Mouse (Mus musculus): ENCODE measurements around the gene Enc1. TPM values are rescaled to one million over a fixed set of nuclear protein-coding genes. Genes with fewer than 3 reads are reported as not detected.

Enc1 gene
- total and polyA plus RNA-seq, 3 experiments = 3.7 to 7.0 (median 6.4) TPM

- TF ChIP-seq GABPA (IDR thresholded peaks at IDR 0.05; ENCODE audit: insufficient replicate concordance, low read depth, low read length) (no peak), EP300 (IDR thresholded peaks at IDR 0.05; ENCODE audit: low read length) (peak; percentile 44; the same call in 1 of the 2 replicates)
Observed at GRCm38 (mm10) chr13:97249051-97249461, 8.2 kb downstream of the Enc1 start (continued).

GRCm38 (mm10) chr13:97249507-97250078 lies 8.7 kb downstream of the Enc1 start:
- Histone ChIP-seq H3K9ac (ENCODE audit: insufficient read depth, low read depth) (no peak overlapping the region), H3K27me3 (replicated peaks) (no peaks in the 10 kb centered on the region), H3K4me2 (ENCODE audit: insufficient read depth, low read depth, poor library complexity, severe bottlenecking) (no peak overlapping the region), H3K79me2 (replicated peaks; ENCODE audit: control insufficient read depth, extremely low read depth, insufficient read depth, poor library complexity, severe bottlenecking) (no peaks in the 10 kb centered on the region; the same call in 1 of the 2 replicates), H3K4me1 (ENCODE audit: control insufficient read depth in 1 of 2, insufficient read depth in 2 of 2) (peaks cover 12 to 30% of the 10 kb centered on the region in 2 experiments; a peak in 3 of 4 replicates), H3K9me3 (replicated peaks; ENCODE audit: low read length) (no peaks in the 10 kb centered on the region), H3K27ac (ENCODE audit: insufficient read depth, low read depth) (no peak overlapping the region), H3K36me3 (replicated peaks in 1 of 2; ENCODE audit: control insufficient read depth in 1 of 2, insufficient read depth in 1 of 2, low read length in 1 of 2) (peaks cover 20 to 75% of the 10 kb centered on the region in 2 experiments), H3K4me3 (replicated peaks in 1 of 3; ENCODE audit: low read depth in 2 of 3, low read length in 2 of 3, poor library complexity in 1 of 3) (no peak overlapping the region)
- in situ Hi-C loops (cut with MboI; ENCODE audit: low pct_ligation_motif_present, low pct_unique_long_range_greater_than_20kb, low sequenced_read_pairs) (no loop called here), dilution Hi-C loops (cut with MboI; ENCODE audit: extremely low pct_ligation_motif_present, extremely low pct_unique_long_range_greater_than_20kb, low sequenced_read_pairs) (no loop called here)
- no peak for DNase-seq (ENCODE audit: extremely low read depth)
- TF ChIP-seq JUN (IDR thresholded peaks at IDR 0.05; ENCODE audit: insufficient read depth, low read depth, low read length) (no peak), PAX5 (IDR thresholded peaks at IDR 0.05; ENCODE audit: low read length) (no peak), IRF4 (IDR thresholded peaks at IDR 0.05; ENCODE audit: low read depth, low read length) (no peak), UBTF (IDR thresholded peaks at IDR 0.05; ENCODE audit: low read depth, low read length) (no peak), MYC (IDR thresholded peaks at IDR 0.05; ENCODE audit: low read depth, low read length) (no peak), USF1 (IDR thresholded peaks at IDR 0.05; ENCODE audit: low read depth, low read length) (no peak), USF2 (conservative IDR thresholded peaks at IDR 0.05; ENCODE audit: low read depth, low read length) (no peak)

GRCm38 (mm10) chr13:97250148-97250547 lies 9.2 kb downstream of the Enc1 start:
- Histone ChIP-seq H3K9ac (ENCODE audit: insufficient read depth, low read depth) (no peak overlapping the region), H3K27ac (ENCODE audit: insufficient read depth, low read depth) (no peak overlapping the region), H3K9me3 (replicated peaks; ENCODE audit: low read length) (no peaks in the 10 kb centered on the region), H3K36me3 (replicated peaks in 1 of 2; ENCODE audit: control insufficient read depth in 1 of 2, insufficient read depth in 1 of 2, low read length in 1 of 2) (peaks cover 20 to 70% of the 10 kb centered on the region in 2 experiments), H3K4me3 (replicated peaks in 1 of 3; ENCODE audit: low read depth in 2 of 3, low read length in 2 of 3, poor library complexity in 1 of 3) (no peak overlapping the region), H3K4me2 (ENCODE audit: insufficient read depth, low read depth, poor library complexity, severe bottlenecking) (no peak overlapping the region), H3K27me3 (replicated peaks) (no peaks in the 10 kb centered on the region), H3K4me1 (ENCODE audit: control insufficient read depth in 1 of 2, insufficient read depth in 2 of 2) (peaks cover 12 to 30% of the 10 kb centered on the region in 2 experiments; a peak in 3 of 4 replicates), H3K79me2 (replicated peaks; ENCODE audit: control insufficient read depth, extremely low read depth, insufficient read depth, poor library complexity, severe bottlenecking) (no peaks in the 10 kb centered on the region; the same call in 1 of the 2 replicates)
- in situ Hi-C loops (cut with MboI; ENCODE audit: low pct_ligation_motif_present, low pct_unique_long_range_greater_than_20kb, low sequenced_read_pairs) = no loop called here
- dilution Hi-C loops (cut with MboI; ENCODE audit: extremely low pct_ligation_motif_present, extremely low pct_unique_long_range_greater_than_20kb, low sequenced_read_pairs) = no loop called here
- no peak for DNase-seq (ENCODE audit: extremely low read depth)
- TF ChIP-seq MAFK (IDR thresholded peaks at IDR 0.05; ENCODE audit: insufficient replicate concordance, low read length) (no peak), ZMIZ1 (IDR thresholded peaks at IDR 0.05; ENCODE audit: low read depth, low read length) (no peak), E2F4 (IDR thresholded peaks at IDR 0.05; ENCODE audit: insufficient replicate concordance, low read depth, low read length) (no peak), GABPA (IDR thresholded peaks at IDR 0.05; ENCODE audit: insufficient replicate concordance, low read depth, low read length) (no peak), KAT2A (IDR thresholded peaks at IDR 0.05; ENCODE audit: insufficient replicate concordance, low read length) (no peak), RAD21 (IDR thresholded peaks at IDR 0.05; ENCODE audit: low read depth, low read length) (no peak), CTCF (conservative IDR thresholded peaks at IDR 0.05 in 1 of 2, IDR thresholded peaks at IDR 0.05 in 1 of 2; ENCODE audit: low read depth in 2 of 2, low read length in 2 of 2) (no peak), JUN (IDR thresholded peaks at IDR 0.05; ENCODE audit: insufficient read depth, low read depth, low read length) (no peak), CHD2 (IDR thresholded peaks at IDR 0.05; ENCODE audit: low read length) (no peak), MEF2A (IDR thresholded peaks at IDR 0.05; ENCODE audit: borderline replicate concordance, low read depth, low read length) (no peak), SIN3A (IDR thresholded peaks at IDR 0.05; ENCODE audit: low read length) (no peak), MAX (IDR thresholded peaks at IDR 0.05; ENCODE audit: low read length) (no peak), SMC3 (IDR thresholded peaks at IDR 0.05; ENCODE audit: low read depth, low read length) (no peak), CHD1 (IDR thresholded peaks at IDR 0.05; ENCODE audit: low read depth, low read length) (no peak), IRF4 (IDR thresholded peaks at IDR 0.05; ENCODE audit: low read depth, low read length) (no peak), BHLHE40 (IDR thresholded peaks at IDR 0.05; ENCODE audit: low read depth, low read length) (no peak), MXI1 (IDR thresholded peaks at IDR 0.05; ENCODE audit: low read depth, low read length) (no peak), ELF1 (IDR thresholded peaks at IDR 0.05; ENCODE audit: low read depth, low read length) (no peak), RCOR1 (conservative IDR thresholded peaks at IDR 0.05; ENCODE audit: low read depth, low read length) (no peak), UBTF (IDR thresholded peaks at IDR 0.05; ENCODE audit: low read depth, low read length) (no peak)

Measured in CH12.LX (cell line).